Mouse (Mus musculus): ENCODE results near the gene Tnfaip2.

The Tnfaip2 gene

GRCm38 (mm10) chr12:111428364-111428763 is 13.9 kb upstream of the Tnfaip2 start:
- DNase-seq, result peak; percentile 62

- peak; percentile 70 for DNase-seq
These were observed 13.0 kb upstream of the Tnfaip2 start for GRCm38 (mm10) chr12:111428961-111429911.

DNA sequence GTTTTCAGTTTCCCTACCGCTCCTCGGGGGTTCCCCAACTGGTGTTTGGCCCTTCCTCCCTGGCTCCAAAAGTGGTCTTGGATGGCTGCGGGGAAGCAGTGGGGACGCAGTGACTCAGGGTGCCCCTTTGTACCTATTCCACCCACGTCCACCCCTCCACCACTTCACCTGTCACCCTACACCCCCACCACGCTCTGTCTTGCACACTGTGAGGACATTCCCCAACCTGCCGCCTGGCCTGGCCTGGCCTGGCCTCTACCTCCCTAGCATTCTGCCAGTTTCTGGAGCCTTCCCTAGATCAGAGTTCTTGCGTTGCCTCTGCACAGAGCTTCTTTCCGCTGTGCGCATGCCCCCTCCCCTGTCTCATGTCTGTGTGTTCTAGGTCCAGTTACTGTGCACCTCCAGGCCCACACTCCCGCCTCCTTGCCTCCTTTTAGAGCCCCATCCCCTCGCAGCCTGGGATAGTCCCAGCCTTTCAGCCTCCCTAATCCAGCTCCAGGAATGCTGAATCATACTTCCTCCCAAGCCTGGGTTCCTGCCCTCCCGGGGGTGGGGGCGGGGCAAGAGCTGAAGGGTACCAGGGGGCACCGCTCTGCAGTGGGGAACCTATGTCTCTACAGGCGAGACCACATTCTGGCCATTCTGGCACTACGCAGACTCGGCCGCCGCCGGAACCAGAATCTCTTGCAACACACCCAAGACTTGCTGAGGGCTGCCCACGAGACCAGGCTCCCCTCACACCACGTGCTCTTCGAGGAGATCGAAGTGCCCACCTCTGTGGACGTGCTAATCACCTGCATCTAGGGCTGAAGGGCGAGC is 12.0 kb upstream of the Tnfaip2 start:
- peak; percentile 55 for DNase-seq

DNA sequence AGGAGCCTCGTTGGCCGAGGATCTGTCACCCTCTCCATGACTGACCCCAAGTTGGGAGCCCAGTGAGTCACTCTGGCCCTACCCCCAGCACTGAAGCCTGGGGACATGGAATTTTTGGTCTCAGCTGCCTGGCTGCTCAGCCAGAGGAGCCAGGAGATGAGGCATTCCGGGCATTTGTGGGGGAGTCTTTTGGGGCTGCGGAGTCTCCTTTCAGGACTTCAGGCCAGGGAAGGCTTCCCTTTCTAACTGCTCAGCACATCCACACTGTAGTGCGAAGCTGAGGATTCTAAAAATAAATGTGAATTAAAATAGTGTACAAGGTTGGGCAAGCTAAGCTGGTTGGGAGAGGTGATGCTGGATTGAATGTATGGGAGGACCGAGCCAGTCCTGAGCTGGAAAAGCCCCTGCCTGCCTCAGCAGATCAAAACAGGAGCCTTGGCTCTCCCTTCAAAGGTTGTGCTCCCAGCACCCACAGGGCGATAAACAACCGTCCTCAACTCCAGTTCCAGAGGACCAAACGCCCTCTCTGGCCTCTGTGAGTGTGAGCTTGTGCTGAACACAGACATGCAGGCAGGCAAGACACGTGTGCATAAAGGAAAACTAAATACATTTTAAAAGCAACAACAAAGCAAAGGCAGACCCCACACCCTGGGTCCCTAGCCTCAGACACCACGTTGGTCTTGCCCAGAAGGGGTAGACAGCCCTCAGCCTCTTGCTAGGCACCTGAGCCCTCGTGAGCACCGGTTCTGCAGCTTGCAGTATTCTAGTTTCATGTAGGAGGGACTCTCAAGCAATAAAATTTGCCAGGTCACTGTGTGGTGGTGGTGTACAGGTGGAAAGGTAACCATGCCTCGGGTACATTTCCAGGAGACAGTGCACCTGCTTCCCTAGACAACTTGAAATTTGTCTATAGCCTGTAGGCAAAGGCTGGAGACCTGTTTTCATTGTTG is 11.1 kb upstream of the Tnfaip2 start:
- peak; percentile 37 for DNase-seq

- peak; percentile 48 for DNase-seq
These were observed 10.2 kb upstream of the Tnfaip2 start for GRCm38 (mm10) chr12:111432097-111432496.

GRCm38 (mm10) chr12:111432751-111433331 is 9.4 kb upstream of the Tnfaip2 start:
- no peak for DNase-seq

DNA sequence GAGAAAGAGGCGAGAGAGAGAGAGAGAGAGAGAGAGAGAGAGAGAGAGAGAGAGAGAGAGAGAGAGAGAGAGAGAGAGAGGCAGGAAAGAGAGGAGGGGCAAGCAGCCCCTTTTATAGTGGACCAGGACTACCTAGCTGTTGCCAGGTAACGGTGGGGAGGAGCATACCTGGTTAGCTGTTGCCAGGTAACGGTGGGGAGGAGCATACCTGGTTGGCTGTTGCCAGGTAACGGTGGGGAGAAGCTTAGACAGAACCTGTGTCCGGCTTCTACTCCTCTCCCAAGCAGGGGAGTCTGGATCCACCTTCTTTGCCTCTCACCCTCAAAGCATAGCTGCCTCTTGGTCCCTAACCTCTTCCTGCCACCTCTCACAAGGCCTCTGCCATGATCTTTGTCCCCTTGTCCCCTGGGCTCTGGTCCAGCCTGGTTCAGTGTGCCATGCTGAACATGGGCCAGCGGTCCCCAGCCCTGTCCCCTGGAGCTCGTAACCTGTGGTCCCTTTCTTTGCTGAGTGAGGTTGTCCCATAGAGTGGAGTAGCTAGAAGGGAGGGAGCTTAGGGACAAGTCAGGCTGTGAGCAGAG is 8.0 kb upstream of the Tnfaip2 start:
- peak; percentile 57 for DNase-seq

DNA sequence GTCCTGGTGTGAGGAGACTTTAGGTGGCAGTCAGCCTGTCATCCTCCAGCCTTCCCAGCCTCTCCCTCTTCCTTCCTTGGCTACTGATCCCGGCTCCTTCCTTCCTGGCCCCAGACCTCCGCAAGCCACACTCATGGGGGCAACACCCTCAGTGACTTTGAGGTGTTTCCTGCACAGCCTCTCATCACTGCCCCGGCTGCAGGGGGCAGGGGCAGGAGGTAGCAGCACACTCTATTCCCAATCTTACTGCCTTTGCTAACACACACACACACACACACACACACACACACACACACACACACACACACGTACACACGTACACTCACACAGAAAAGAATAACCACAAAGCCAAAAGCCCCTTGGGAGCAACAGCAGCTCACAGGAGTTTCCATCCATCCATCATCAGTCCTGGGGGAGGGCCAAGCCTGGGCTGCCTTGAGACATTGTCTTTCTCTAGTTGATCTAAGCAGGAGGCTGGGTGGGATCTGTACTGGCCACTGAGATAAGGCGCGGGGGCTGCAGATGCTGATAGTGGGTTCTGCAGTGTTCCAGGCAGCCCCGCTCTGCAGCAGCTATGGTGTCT is 7.4 kb upstream of the Tnfaip2 start:
- peak; percentile 68 for DNase-seq

- no peak for DNase-seq
These were observed 6.1 kb upstream of the Tnfaip2 start for GRCm38 (mm10) chr12:111436170-111436569.

DNA sequence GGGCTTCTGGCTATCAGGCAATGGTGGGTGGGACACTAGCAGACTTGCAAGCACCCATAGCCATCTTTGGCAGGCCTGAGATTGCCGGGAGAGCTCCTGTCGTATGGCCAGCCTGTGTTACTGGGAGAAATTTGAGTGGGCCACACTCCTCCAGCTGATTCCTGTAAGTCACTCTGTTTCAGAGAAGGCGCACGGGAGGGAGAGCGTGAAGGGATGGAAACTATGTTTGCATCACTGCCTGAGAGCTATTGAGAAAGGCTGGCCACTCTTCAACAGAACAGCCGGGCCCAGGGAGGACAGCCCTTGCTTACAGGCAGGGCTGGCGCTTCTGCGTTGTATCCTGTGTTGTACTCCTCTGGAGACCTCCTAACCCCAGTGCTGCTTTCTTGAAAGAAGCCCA is 5.6 kb upstream of the Tnfaip2 start:
- DNase-seq, result no peak

DNA sequence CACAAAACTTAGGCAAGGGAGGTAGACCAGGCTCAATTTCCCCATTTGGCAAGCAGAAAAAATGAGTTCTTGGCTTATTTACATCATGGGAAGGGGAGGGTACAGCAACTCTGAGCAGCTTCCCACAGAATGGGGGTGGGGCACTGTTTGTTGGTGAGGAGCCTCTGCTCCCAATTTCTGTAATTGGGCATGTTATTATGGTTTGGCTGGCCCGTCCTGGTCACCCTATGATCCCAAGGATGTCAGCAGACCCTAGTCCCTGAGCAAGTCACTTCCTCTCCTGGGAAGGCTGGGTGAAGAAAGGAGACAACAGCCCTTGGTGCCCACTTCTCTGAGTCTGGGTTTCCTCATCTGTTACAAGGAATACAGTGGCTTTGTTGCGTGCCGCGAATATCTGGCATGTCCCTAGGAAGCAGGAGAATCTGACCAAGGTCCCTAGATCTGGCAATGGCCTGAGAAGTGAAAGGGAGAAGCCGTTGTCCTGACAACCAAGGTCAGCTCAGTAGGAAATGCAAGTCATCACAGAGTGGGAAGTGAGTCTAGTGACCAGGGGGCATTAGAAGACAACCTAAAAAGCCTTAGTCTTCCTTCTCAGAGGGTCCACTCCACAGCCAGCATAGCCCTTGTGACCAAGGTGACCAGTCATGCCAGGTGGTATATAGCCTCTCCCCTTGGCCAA is 4.9 kb upstream of the Tnfaip2 start:
- no peak for DNase-seq

DNA sequence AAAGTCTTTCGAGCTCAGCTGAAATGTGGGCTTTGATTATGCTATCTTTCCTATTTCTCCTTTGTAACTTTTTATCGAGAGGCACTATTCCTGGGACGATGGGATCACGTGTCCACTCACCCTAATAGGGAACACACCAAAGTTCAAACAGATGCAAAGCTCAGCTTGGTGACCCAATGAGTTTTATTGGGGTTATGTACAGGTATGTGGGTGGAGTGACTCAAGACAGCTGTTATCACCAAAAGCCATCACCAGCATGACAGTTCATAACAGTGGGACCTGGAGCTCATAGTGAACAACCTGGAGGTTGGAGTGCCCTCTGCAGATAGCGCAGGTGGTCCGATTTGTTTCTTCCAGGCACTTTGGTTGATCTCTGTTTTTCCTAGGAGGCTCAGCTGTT is 3.4 kb upstream of the Tnfaip2 start:
- no peak for DNase-seq

- no peak for DNase-seq
These were observed 1.4 kb upstream of the Tnfaip2 start for GRCm38 (mm10) chr12:111440701-111441373.

- no peak for DNase-seq
These were observed 746 bp upstream of the Tnfaip2 start for GRCm38 (mm10) chr12:111441523-111441922.

DNA sequence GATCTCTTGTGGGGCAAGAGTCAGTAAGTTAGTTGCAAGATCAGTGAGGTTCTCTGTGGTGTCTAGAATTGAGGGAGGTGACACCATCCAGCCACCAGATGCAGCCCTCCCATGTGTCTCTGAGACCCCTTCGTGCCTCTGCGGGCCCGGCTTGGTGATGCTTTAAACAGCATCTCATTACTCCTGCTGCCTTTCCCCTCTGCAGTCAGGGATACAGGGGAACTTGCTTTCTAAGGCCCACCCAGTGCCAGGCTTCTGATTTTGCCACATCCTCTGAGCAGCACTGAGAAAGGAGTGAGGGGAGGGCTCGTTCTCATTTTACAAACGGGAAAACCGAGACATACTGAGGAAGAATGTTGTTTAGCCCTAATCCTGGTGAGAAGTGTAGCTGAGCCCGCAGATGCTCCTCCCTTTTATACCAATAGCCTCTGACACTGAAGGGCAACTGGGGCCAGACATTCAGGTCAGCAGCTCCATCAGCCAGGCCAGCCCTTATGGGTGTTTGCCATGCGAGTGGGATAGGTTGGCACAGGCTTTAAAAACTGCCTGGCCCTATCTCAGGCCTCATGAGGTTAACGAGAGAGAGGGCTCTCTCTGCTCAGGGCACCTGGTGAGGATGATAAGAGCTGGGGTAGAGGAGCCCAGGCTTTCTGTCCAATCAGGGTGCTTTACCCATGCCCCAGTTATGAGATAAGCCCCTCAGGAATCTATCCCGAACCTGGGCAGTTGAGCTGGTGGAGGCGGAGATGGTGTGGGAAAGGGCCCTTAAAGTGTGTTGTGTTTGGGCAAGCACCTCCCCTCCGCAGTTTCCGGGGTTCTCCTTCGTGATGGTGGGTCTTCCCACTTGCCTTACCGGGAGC is 972 bp downstream of the Tnfaip2 start:
- peak; percentile 24 for DNase-seq

- no peak for DNase-seq
These were observed 1.9 kb downstream of the Tnfaip2 start for GRCm38 (mm10) chr12:111443921-111444831.

DNA sequence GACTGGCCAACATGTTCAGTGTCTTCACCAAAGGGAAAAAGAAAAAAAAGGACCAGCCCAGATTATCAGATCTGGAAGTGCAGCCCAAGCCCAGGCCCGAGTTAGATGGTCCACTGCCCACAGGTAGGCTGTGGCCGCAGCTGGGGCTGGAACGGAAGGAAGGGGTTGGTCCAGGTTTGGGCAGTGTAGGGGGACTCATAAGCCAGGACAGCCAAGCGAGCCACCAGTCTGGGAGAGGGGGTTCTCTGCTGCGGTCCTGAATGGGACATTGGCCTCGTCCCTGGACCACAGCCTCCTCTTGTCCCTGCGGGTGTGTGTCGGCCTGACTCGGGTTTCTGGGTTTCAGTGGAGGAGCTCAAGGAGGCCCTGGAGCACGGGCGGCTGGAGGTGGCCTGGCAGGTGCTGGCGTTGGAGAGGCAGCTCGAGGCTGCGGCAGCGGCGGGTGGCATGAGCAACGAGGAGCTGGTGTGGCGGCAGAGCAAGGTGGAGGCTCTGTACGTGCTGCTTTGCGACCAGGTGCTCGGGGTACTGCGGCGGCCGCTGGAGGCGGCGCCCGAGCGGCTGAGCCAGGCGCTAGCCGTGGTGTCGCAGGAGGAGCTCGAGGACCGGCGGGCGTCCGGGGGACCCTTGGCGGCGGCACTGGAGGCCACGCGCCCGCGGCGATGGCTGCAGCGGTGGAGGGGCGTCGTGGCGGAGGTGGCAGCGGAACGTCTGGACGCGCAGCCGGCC is 3.1 kb downstream of the Tnfaip2 start:
- peak; percentile 50 for DNase-seq

Measured in kidney, adult 18-20 months (tissue).